Mouse (Mus musculus) myocyte (in vitro differentiated cells): Measurements from ENCODE around the gene Wdr47. TPM values are rescaled to one million over a fixed set of nuclear protein-coding genes. Genes with fewer than 3 reads are reported as not detected.
A peak's percentile ranks its signal among the peaks of the same experiment; 100 is the strongest.

Source experiments
- H3K27me3 ChIP-seq: one replicate; pipeline ENCODE4 v1.6.1; 2011; ENCODE audit not compliant: control insufficient read depth, insufficient read depth, insufficient read length
- H3K36me3 ChIP-seq: one replicate; pipeline ENCODE4 v1.6.1; 2011; ENCODE audit not compliant: control insufficient read depth, insufficient read depth
- H3K4me2 ChIP-seq: one replicate; pipeline ENCODE4 v1.6.1; 2011; ENCODE audit warnings: low read depth, control low read depth
- H3K4me3 ChIP-seq: one replicate; pipeline ENCODE4 v1.5.1; 2011; ENCODE audit warnings: mild to moderate bottlenecking, control low read depth, moderate library complexity
- H3K79me2 ChIP-seq: one replicate; pipeline ENCODE4 v1.6.1; 2011; ENCODE audit not compliant: control insufficient read depth, insufficient read depth
- H3ac ChIP-seq: one replicate; pipeline ENCODE4 v1.6.1; 2011; ENCODE audit not compliant: control insufficient read depth, insufficient read length
- CEBPB ChIP-seq: IDR thresholded peaks from 2 replicates; pipeline ENCODE4 v1.6.1; 2011; ENCODE audit warnings: mild to moderate bottlenecking, moderate library complexity; ENCODE audit not compliant: poor library complexity, insufficient read depth, severe bottlenecking
- E2F4 ChIP-seq: IDR thresholded peaks from one replicate; pipeline ENCODE4 v1.6.1; 2011; ENCODE audit warnings: mild to moderate bottlenecking, control low read depth, moderate library complexity; ENCODE audit not compliant: insufficient read depth
- MAX ChIP-seq: IDR thresholded peaks from one replicate; pipeline ENCODE4 v1.6.1; 2011; ENCODE audit warnings: low read depth, mild to moderate bottlenecking, control low read depth
- MYOD1 ChIP-seq, 3 experiments: IDR thresholded peaks; one replicate each; pipeline ENCODE4 v1.6.1; 2011; ENCODE audit warnings: control low read depth in 2 of 3, low read depth in 2 of 3, mild to moderate bottlenecking in 2 of 3, moderate library complexity in 1 of 3; ENCODE audit not compliant: insufficient read length in 2 of 3, control insufficient read depth in 1 of 3
- MYOG ChIP-seq, 3 experiments: IDR thresholded peaks; one replicate each; pipeline ENCODE4 v1.6.1; 2011; ENCODE audit warnings: control low read depth in 2 of 3, low read depth in 2 of 3, mild to moderate bottlenecking in 2 of 3; ENCODE audit not compliant: insufficient read length in 2 of 3, control insufficient read depth in 1 of 3, insufficient read depth in 1 of 3
- POLR2A ChIP-seq: IDR thresholded peaks from one replicate; pipeline ENCODE4 v1.6.1; 2011; ENCODE audit warnings: low read depth, mild to moderate bottlenecking, control low read depth, moderate library complexity; ENCODE audit not compliant: insufficient read length
- POLR2AphosphoS2 ChIP-seq: IDR thresholded peaks from one replicate; pipeline ENCODE4 v1.6.1; 2011; ENCODE audit warnings: low read depth, control low read depth; ENCODE audit not compliant: insufficient read length
- REST ChIP-seq: IDR thresholded peaks from one replicate; pipeline ENCODE4 v1.6.1; 2011; ENCODE audit warnings: mild to moderate bottlenecking, control low read depth, moderate library complexity; ENCODE audit not compliant: insufficient read depth, insufficient read length
- SRF ChIP-seq: IDR thresholded peaks from one replicate; pipeline ENCODE4 v1.6.1; 2011; ENCODE audit warnings: low read depth; ENCODE audit not compliant: control insufficient read depth, insufficient read length
- TCF12 ChIP-seq: IDR thresholded peaks from one replicate; pipeline ENCODE4 v1.6.1; 2011; ENCODE audit warnings: mild to moderate bottlenecking, control low read depth; ENCODE audit not compliant: poor library complexity, insufficient read depth, severe bottlenecking
- TCF3 ChIP-seq: IDR thresholded peaks from one replicate; pipeline ENCODE4 v1.6.1; 2011; ENCODE audit warnings: low read depth, control low read depth; ENCODE audit not compliant: insufficient read length
- USF1 ChIP-seq: IDR thresholded peaks from one replicate; pipeline ENCODE4 v1.6.1; 2011; ENCODE audit warnings: low read depth, mild to moderate bottlenecking, control low read depth, moderate library complexity
- polyA plus RNA-seq: library from polyadenylated mRNA; unstranded; fragments of >200 nt; fragmentation: generic; extraction: Trizol; gene quantifications from one replicate; pipeline ENCODE4 v1.2.1, GENCODE M21; 2012; ENCODE audit warnings: missing spikeins

Wdr47 gene
- polyA plus RNA-seq, 1 experiment = 5.2 TPM

- Histone ChIP-seq H3K36me3 (peaks cover 4% of the 10 kb centered on the region), H3ac (no peak overlapping the region), H3K4me3 (no peak overlapping the region), H3K4me2 (no peak overlapping the region), H3K27me3 (no peaks in the 10 kb centered on the region), H3K79me2 (no peaks in the 10 kb centered on the region)
- TF ChIP-seq POLR2A (no peak), MYOD1 (IDR thresholded peaks at IDR 0.05; ENCODE audit: control insufficient read depth in 1 of 3, insufficient read length in 2 of 3, low read depth in 2 of 3) (no peak), POLR2AphosphoS2 (no peak), SRF (no peak), TCF3 (no peak), REST (no peak), MAX (no peak), CEBPB (no peak), TCF12 (no peak), USF1 (no peak), MYOG (IDR thresholded peaks at IDR 0.05; ENCODE audit: control insufficient read depth in 1 of 3, insufficient read depth in 1 of 3, insufficient read length in 2 of 3, low read depth in 2 of 3) (no peak), E2F4 (no peak)
Observed at GRCm38 (mm10) chr3:108588446-108588845, 2.6 kb upstream of the Wdr47 start.

- H3K36me3 ChIP-seq = no peaks in the 10 kb centered on the region
- TF ChIP-seq MYOG (IDR thresholded peaks at IDR 0.05; ENCODE audit: control insufficient read depth in 1 of 3, insufficient read depth in 1 of 3, insufficient read length in 2 of 3, low read depth in 2 of 3) (peak in 2 of 3 experiments; percentile 22 to 46), MYOD1 (IDR thresholded peaks at IDR 0.05; ENCODE audit: control insufficient read depth in 1 of 3, insufficient read length in 2 of 3, low read depth in 2 of 3) (peak in 1 of 3 experiments; percentile 5), REST (no peak), CEBPB (no peak), USF1 (no peak)
Observed at GRCm38 (mm10) chr3:108591530-108592522, 747 bp downstream of the Wdr47 start.

GRCm38 (mm10) chr3:108608906-108609305, 17.8 kb downstream of the Wdr47 start:
- no peaks in the 10 kb centered on the region for H3K27me3 ChIP-seq
- H3K4me2 ChIP-seq = no peak overlapping the region
- H3K4me3 ChIP-seq = no peak overlapping the region
- H3ac ChIP-seq = no peak overlapping the region
- no peak for TF ChIP-seq POLR2AphosphoS2
- no peak for TF ChIP-seq TCF12
- no peak for TF ChIP-seq CEBPB
- TF ChIP-seq SRF = no peak
- no peak for TF ChIP-seq MYOG (IDR thresholded peaks at IDR 0.05; ENCODE audit: control insufficient read depth in 1 of 3, insufficient read depth in 1 of 3, insufficient read length in 2 of 3, low read depth in 2 of 3)
- no peak for TF ChIP-seq MAX
- no peak for TF ChIP-seq REST
- H3K36me3 ChIP-seq = peaks cover 3% of the 10 kb centered on the region
- H3K79me2 ChIP-seq = no peaks in the 10 kb centered on the region

More at GRCm38 (mm10) chr3:108591530-108592522, 747 bp downstream of the Wdr47 start:
- Histone ChIP-seq H3K79me2 (no peaks in the 10 kb centered on the region), H3K27me3 (no peaks in the 10 kb centered on the region), H3ac (peak overlapping the region; percentile 83), H3K4me2 (peak overlapping the region; percentile 85), H3K4me3 (peak overlapping the region; percentile 69)

DNA sequence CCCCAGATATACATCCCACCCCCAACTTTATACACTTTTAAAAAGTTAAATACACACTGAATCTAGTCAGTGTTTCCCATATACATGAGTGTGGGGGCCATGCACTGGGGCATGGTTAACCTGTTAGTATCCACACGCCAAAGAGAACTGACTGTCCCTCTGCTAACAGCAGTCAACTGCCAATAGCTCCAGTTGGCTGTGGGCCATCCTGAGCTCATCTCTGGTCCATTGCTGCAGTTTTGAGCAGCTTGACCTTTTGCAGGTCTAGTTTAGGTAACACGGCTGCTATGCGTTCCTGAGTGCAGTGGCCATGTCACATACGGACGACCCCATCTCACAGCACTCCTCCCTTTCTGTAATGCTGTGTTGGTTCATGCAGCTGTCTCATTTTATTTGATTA, 43.7 kb downstream of the Wdr47 start:
- Histone ChIP-seq H3K36me3 (peaks cover 13% of the 10 kb centered on the region), H3ac (no peak overlapping the region), H3K79me2 (no peaks in the 10 kb centered on the region), H3K4me3 (no peak overlapping the region), H3K27me3 (no peaks in the 10 kb centered on the region), H3K4me2 (no peak overlapping the region)
- TF ChIP-seq TCF3 (no peak), POLR2AphosphoS2 (no peak), REST (no peak), CEBPB (no peak), E2F4 (no peak)

GRCm38 (mm10) chr3:108639412-108639811, 48.3 kb downstream of the Wdr47 start:
- peaks cover 3% of the 10 kb centered on the region for H3K36me3 ChIP-seq
- no peaks in the 10 kb centered on the region for H3K27me3 ChIP-seq
- TF ChIP-seq TCF12 (no peak), MAX (no peak)
- H3K79me2 ChIP-seq = no peaks in the 10 kb centered on the region
- no peak overlapping the region for H3K4me2 ChIP-seq
- no peak overlapping the region for H3ac ChIP-seq
- no peak overlapping the region for H3K4me3 ChIP-seq
